ENCODE assay signal across 15 mouse cellular contexts in the genomic region with DNA sequence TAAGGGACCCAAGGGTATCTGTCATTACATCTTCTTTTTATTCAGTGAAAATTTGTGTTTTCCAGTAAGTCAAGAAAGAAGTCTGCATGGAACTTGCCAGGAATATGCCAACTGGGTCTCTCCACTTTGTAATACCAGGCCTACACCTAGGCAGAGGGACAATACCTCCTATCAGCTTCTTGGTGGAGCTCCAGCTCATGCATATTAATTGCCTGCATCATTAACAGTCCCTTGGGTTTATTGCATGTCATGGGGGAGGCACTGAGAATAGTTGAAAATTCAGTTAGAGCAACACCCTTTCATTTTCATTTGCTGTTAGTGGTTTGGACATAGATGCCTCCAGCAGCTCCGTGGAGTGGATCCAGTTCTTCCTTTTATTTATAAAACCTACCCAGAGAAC.
DNase-seq lines count a peak whose midpoint lies in the region; ATAC-seq and TF ChIP-seq lines count a peak whose summit lies in the region.
"Had no signal": no experiment of that assay in that cellular context is flagged by ENCODE, and none has a peak within 500 bp of the region (broad histone marks: within the 10 kb centered on the region; RNA-seq: fewer than 3 reads in every experiment).

No protein-coding gene starts in this region.

- 0 out of 2 replicates have a peak, but pooled peaks have one; percentile 17 for ATAC-seq in granulocyte monocyte progenitor cell, adult 5-6 weeks (replicated peaks; ENCODE audit: poor library complexity, severe bottlenecking)

- DNase-seq in heart, adult 11 months: peak; percentile 43
- no peak for DNase-seq in heart, adult 8-10 months (ENCODE audit: low spot score)
- DNase-seq in kidney, adult 11 months: peak; percentile 48
- no peak for DNase-seq in kidney, postnatal 10 days
- peak; percentile 90 for DNase-seq in brain, embryonic 14.5 days (ENCODE audit: low read depth)
- no peak for DNase-seq in urinary bladder, postnatal 36 days (ENCODE audit: low spot score in 2 of 2)
- DNase-seq: adrenal gland, adult 8-10 months; cerebellum, adult 11-12 months; cerebellum, postnatal 25 days; gastrocnemius, postnatal 36 days; lung, adult 2 months; lung, postnatal 4 days; right cerebral cortex, postnatal 4 days; thymus, postnatal 36 days had no signal

- TF ChIP-seq POLR2A in brain, embryonic 14.5 days (IDR thresholded peaks at IDR 0.05; ENCODE audit: borderline replicate concordance, extremely low read depth, insufficient read depth, insufficient read length, poor library complexity, severe bottlenecking): no peak

- no peak for TF ChIP-seq CTCF in brain, embryonic 14.5 days (IDR thresholded peaks at IDR 0.05; ENCODE audit: borderline replicate concordance, extremely low read depth, insufficient read depth, insufficient read length)

Comparison
In these comparisons a context has a peak if more than half of its experiments do, and no peak if none do; other contexts are left out.
1. DNase-seq: peak in heart, adult 11 months (single experiment), kidney, adult 11 months (single experiment) and brain, embryonic 14.5 days (single experiment); none in heart, adult 8-10 months (single experiment), kidney, postnatal 10 days (single experiment) and urinary bladder, postnatal 36 days (0 of 2).